Mouse (Mus musculus): ENCODE measurements at regions not wholly inside any gene's neighbourhood (a gene's known extent, or its start where the extent isn't known, plus 50 kb on each side); places are given as distances from the start of the nearest gene placed in this dataset.

DNA sequence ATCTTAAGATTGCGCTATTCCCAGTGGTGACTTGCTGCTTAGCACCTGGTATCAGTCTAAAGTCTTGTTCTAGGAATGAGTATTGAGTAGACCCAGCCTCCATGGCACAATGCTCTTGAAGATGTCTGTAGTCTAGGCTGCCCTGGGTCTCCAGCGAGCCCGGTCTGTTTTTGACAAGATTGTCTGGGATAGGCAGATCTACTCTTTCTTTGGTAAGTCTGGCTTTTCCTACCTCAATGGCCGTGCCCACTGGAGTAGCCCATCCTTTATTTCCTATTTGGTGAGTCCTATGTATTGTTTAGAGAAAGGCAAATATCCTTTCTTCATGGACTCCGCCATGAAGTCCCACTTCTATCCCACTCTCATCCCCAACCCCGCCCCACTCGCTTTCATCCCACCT is 227.2 kb upstream of the Ccdc122 start:
- no peak for TF ChIP-seq CTCF (IDR thresholded peaks at IDR 0.05; ENCODE audit: control insufficient read depth, insufficient read depth, insufficient read length)
- TF ChIP-seq MYOD1 (IDR thresholded peaks at IDR 0.05; ENCODE audit: control insufficient read depth, insufficient read length, low read depth) = no peak
- no peak for TF ChIP-seq USF1 (IDR thresholded peaks at IDR 0.05; ENCODE audit: low read depth)
- TF ChIP-seq MAX (IDR thresholded peaks at IDR 0.05) = no peak
- TF ChIP-seq FOSL1 (IDR thresholded peaks at IDR 0.05; ENCODE audit: insufficient read depth, low read length, poor library complexity, severe bottlenecking) = no peak

Measured in C2C12 (cell line).